Mouse (Mus musculus) midbrain, postnatal 0 days (tissue): ENCODE data around the gene Ccdc167. TPM values are rescaled to one million over a fixed set of nuclear protein-coding genes. Genes with fewer than 3 reads are reported as not detected.
A peak's percentile ranks its signal among the peaks of the same experiment; 100 is the strongest.

Experiments
- ATAC-seq: fragments of 200-750 bp; cut with Nextera tagmentation; 2 replicates; pipeline ENCODE4 v1.8.0; 2017; ENCODE audit warnings: moderate number of reproducible peaks, mild to moderate bottlenecking, moderate TSS enrichment, moderate library complexity; ENCODE audit not compliant: low FRiP score
- DNase-seq: peaks from one replicate; pipeline ENCODE4 v3.0.0-alpha.2; 2015; ENCODE audit warnings: low spot score
- H3K27ac ChIP-seq: fragments of 300-500 bp; sonication (generic); 2 replicates; pipeline ENCODE4 v1.5.1; 2014; ENCODE audit warnings: low read depth, mild to moderate bottlenecking, low read length, mixed read lengths
- H3K27me3 ChIP-seq: fragments of 300-500 bp; sonication (generic); 2 replicates; pipeline ENCODE4 v1.6.1; 2014; ENCODE audit warnings: low read length, control low read depth, mixed read lengths; ENCODE audit not compliant: insufficient read depth
- H3K36me3 ChIP-seq: fragments of 300-500 bp; sonication (generic); 2 replicates; pipeline ENCODE4 v1.6.1; 2014; ENCODE audit warnings: low read length, control low read depth, mixed read lengths; ENCODE audit not compliant: insufficient read depth
- H3K4me1 ChIP-seq: fragments of 300-500 bp; sonication (generic); 2 replicates; pipeline ENCODE4 v1.6.1; 2014; ENCODE audit warnings: mild to moderate bottlenecking, control low read depth, antibody characterized with exemption, low read length, mixed read lengths; ENCODE audit not compliant: insufficient read depth
- H3K4me2 ChIP-seq: fragments of 300-500 bp; sonication (generic); 2 replicates; pipeline ENCODE4 v1.6.1; 2014; ENCODE audit warnings: low read depth, mild to moderate bottlenecking, low read length, mixed read lengths; ENCODE audit not compliant: poor library complexity, severe bottlenecking
- H3K4me3 ChIP-seq: fragments of 300-500 bp; sonication (generic); 2 replicates; pipeline ENCODE4 v1.5.1; 2014; ENCODE audit warnings: low read depth, mild to moderate bottlenecking, low read length, moderate library complexity
- H3K9ac ChIP-seq: fragments of 300-500 bp; sonication (generic); replicated peaks from 2 replicates; pipeline ENCODE4 v1.6.1; 2014; ENCODE audit warnings: mild to moderate bottlenecking, low read length, moderate library complexity, mixed read lengths; ENCODE audit not compliant: poor library complexity, severe bottlenecking
- H3K9me3 ChIP-seq: fragments of 300-500 bp; sonication (generic); 2 replicates; pipeline ENCODE4 v1.6.1; 2016; ENCODE audit warnings: low read length, control low read depth
- CTCF ChIP-seq: IDR thresholded peaks from 2 replicates; pipeline ENCODE4 v1.5.1; 2016; ENCODE audit warnings: antibody characterized with exemption, mild to moderate bottlenecking
- WGBS: fragments of 180-500 bp; shearing (Covaris S2); extraction: QIAGEN DNeasy Blood & Tissue Kit; methylation state at CpG from one replicate; pipeline ENCODE4 v1.1.7; 2014; 5-methylcytosine and 5-hydroxymethylcytosine counted together
- polyA plus RNA-seq: library from polyadenylated mRNA; unstranded; fragments of >200 nt; fragmentation: Nextera tagmentation; extraction: Ambion mirVana; gene quantifications from 2 replicates; pipeline ENCODE4 v1.2.1, GENCODE M21; 2015
- total RNA-seq: library from RNA; depleted of rRNA; stranded (reverse); fragments of >200 nt; gene quantifications from 2 replicates; pipeline ENCODE4 v1.2.3, GENCODE M21; 2014

Ccdc167 gene
- total and polyA plus RNA-seq, 2 experiments from 2014 or later, result 8.6 to 9.0 TPM

GRCm38 (mm10) chr17:29732522-29732921 is 15.7 kb upstream of the Ccdc167 start:
- Histone ChIP-seq H3K4me3 (no peak overlapping the region), H3K27ac (no peak overlapping the region), H3K4me1 (peaks cover 14% of the 10 kb centered on the region), H3K9me3 (no peaks in the 10 kb centered on the region), H3K36me3 (no peaks in the 10 kb centered on the region), H3K9ac (no peak overlapping the region), H3K4me2 (no peak overlapping the region), H3K27me3 (no peaks in the 10 kb centered on the region)
- no peak for ATAC-seq
- WGBS, result 59% methylated on average over 2 of the region's 2 CpGs
- TF ChIP-seq CTCF, result no peak
- no peak for DNase-seq

- DNase-seq, result no peak
- H3K27me3 ChIP-seq, result no peaks in the 10 kb centered on the region
Measured at GRCm38 (mm10) chr17:29731953-29732325, 15.1 kb upstream of the Ccdc167 start.

GRCm38 (mm10) chr17:29731266-29731952 is 14.6 kb upstream of the Ccdc167 start:
- H3K27ac ChIP-seq, result peak overlapping the region; percentile 59
- no peaks in the 10 kb centered on the region for H3K36me3 ChIP-seq
- no peak overlapping the region for H3K4me2 ChIP-seq
- no peak overlapping the region; the same call in 1 of the 2 replicates for H3K9ac ChIP-seq
- no peaks in the 10 kb centered on the region for H3K9me3 ChIP-seq
- no peak overlapping the region for H3K4me3 ChIP-seq
- no peaks in the 10 kb centered on the region for H3K27me3 ChIP-seq
- no peak for ATAC-seq
- TF ChIP-seq CTCF, result no peak
- 25% methylated on average over 11 of the region's 12 CpGs for WGBS
- no peak for DNase-seq
- peaks cover 14% of the 10 kb centered on the region for H3K4me1 ChIP-seq

More at GRCm38 (mm10) chr17:29731953-29732325, 15.1 kb upstream of the Ccdc167 start:
- no peak overlapping the region for H3K27ac ChIP-seq
- 23% methylated on average over 6 of the region's 6 CpGs for WGBS
- TF ChIP-seq CTCF, result no peak
- H3K4me2 ChIP-seq, result no peak overlapping the region
- ATAC-seq, result no peak
- H3K9ac ChIP-seq, result no peak overlapping the region
- H3K4me1 ChIP-seq, result peaks cover 14% of the 10 kb centered on the region
- H3K9me3 ChIP-seq, result no peaks in the 10 kb centered on the region
- H3K36me3 ChIP-seq, result no peaks in the 10 kb centered on the region
- H3K4me3 ChIP-seq, result no peak overlapping the region

- Histone ChIP-seq H3K4me2 (no peak overlapping the region), H3K27ac (peak overlapping the region; percentile 51; the same call in 1 of the 2 replicates), H3K9me3 (no peaks in the 10 kb centered on the region), H3K4me3 (no peak overlapping the region), H3K36me3 (no peaks in the 10 kb centered on the region), H3K27me3 (no peaks in the 10 kb centered on the region), H3K9ac (no peak overlapping the region; the same call in 1 of the 2 replicates), H3K4me1 (peaks cover 14% of the 10 kb centered on the region)
- DNase-seq, result peak; percentile 66
- peak; percentile 24; the same call in 1 of the 2 replicates for TF ChIP-seq CTCF
- ATAC-seq, result peak; percentile 42; the same call in 1 of the 2 replicates
- 21% methylated on average over 13 of the region's 13 CpGs for WGBS
Measured at GRCm38 (mm10) chr17:29730510-29731265, 13.8 kb upstream of the Ccdc167 start.

- no peak for ATAC-seq
- peaks cover 14% of the 10 kb centered on the region for H3K4me1 ChIP-seq
- H3K27me3 ChIP-seq, result no peaks in the 10 kb centered on the region
- H3K9me3 ChIP-seq, result no peaks in the 10 kb centered on the region
- H3K4me2 ChIP-seq, result no peak overlapping the region
- no peak overlapping the region for H3K9ac ChIP-seq
- no peak for TF ChIP-seq CTCF
- no peak overlapping the region for H3K4me3 ChIP-seq
- WGBS, result 64% methylated on average over 8 of the region's 8 CpGs
- H3K36me3 ChIP-seq, result no peaks in the 10 kb centered on the region
- DNase-seq, result no peak
- H3K27ac ChIP-seq, result no peak overlapping the region
Measured at GRCm38 (mm10) chr17:29728082-29728481, 11.2 kb upstream of the Ccdc167 start.

- Histone ChIP-seq H3K4me3 (no peak overlapping the region), H3K9me3 (no peaks in the 10 kb centered on the region), H3K9ac (no peak overlapping the region), H3K27me3 (no peaks in the 10 kb centered on the region), H3K36me3 (no peaks in the 10 kb centered on the region), H3K27ac (no peak overlapping the region), H3K4me2 (no peak overlapping the region), H3K4me1 (no peaks in the 10 kb centered on the region)
- TF ChIP-seq CTCF, result no peak
- 58% methylated on average over 6 of the region's 6 CpGs for WGBS
- ATAC-seq, result no peak
- peak; percentile 40 for DNase-seq
Measured at GRCm38 (mm10) chr17:29725027-29725620, 8.3 kb upstream of the Ccdc167 start.
